ENCODE assay signal across 28 mouse cellular contexts in genomic region chr1:132209400-132209799, GRCm38 (mm10). TPM values are rescaled to one million over a fixed set of nuclear protein-coding genes. Genes with fewer than 3 reads are reported as not detected.
A peak's percentile ranks its signal among the peaks of the same experiment; 100 is the strongest.
DNase-seq lines count a peak whose midpoint lies in the region; ATAC-seq and TF ChIP-seq lines count a peak whose summit lies in the region.
"Had no signal": no experiment of that assay in that cellular context is flagged by ENCODE, and none has a peak within 500 bp of the region (broad histone marks: within the 10 kb centered on the region; RNA-seq: fewer than 3 reads in every experiment).

No protein-coding gene starts in this region.

- H3K9ac ChIP-seq in forebrain, embryonic 12.5 days, result no peak overlapping the region
- no peak overlapping the region for H3K9ac ChIP-seq in forebrain, embryonic 14.5 days (ENCODE audit: low read length)
- no peak overlapping the region for H3K9ac ChIP-seq in midbrain, postnatal 0 days (replicated peaks; ENCODE audit: low read length, poor library complexity, severe bottlenecking)
- H3K9ac ChIP-seq: liver, embryonic 13.5 days; lung, embryonic 15.5 days; neural tube, embryonic 12.5 days had no signal

- peaks cover 74% of the 10 kb centered on the region for H3K4me1 ChIP-seq in forebrain, embryonic 12.5 days
- peaks cover 30% of the 10 kb centered on the region for H3K4me1 ChIP-seq in forebrain, embryonic 14.5 days (ENCODE audit: control insufficient read depth, insufficient read depth, low read length)
- H3K4me1 ChIP-seq in midbrain, postnatal 0 days (ENCODE audit: insufficient read depth, low read length), result peaks cover 28% of the 10 kb centered on the region

- H3K27ac ChIP-seq in layer of hippocampus, adult 2 months, result peak overlapping the region; percentile 89; the same call in 1 of the 2 replicates
- peak overlapping the region; percentile 31; the same call in 1 of the 2 replicates for H3K27ac ChIP-seq in forebrain, embryonic 12.5 days
- peak overlapping the region; percentile 67 for H3K27ac ChIP-seq in forebrain, embryonic 14.5 days (ENCODE audit: low read depth, low read length)
- H3K27ac ChIP-seq in midbrain, postnatal 0 days (ENCODE audit: low read depth, low read length), result no peak overlapping the region
- H3K27ac ChIP-seq: gastrocnemius, adult 2 months; liver, embryonic 13.5 days; lung, embryonic 15.5 days; neural tube, embryonic 12.5 days had no signal

- 73% methylated on average over 10 of the region's 10 CpGs for whole genome bisulfite sequencing in forebrain, embryonic 12.5 days
- 62% methylated on average over 10 of the region's 10 CpGs for WGBS in forebrain, embryonic 14.5 days
- 62% methylated on average over 10 of the region's 10 CpGs for WGBS in midbrain, postnatal 0 days

- H3K27me3 ChIP-seq in forebrain, embryonic 12.5 days, result peaks cover 8% of the 10 kb centered on the region; the same call in 1 of the 2 replicates
- H3K27me3 ChIP-seq in forebrain, embryonic 14.5 days (replicated peaks; ENCODE audit: control insufficient read depth, insufficient read depth, low read length), result no peaks in the 10 kb centered on the region
- no peaks in the 10 kb centered on the region for H3K27me3 ChIP-seq in midbrain, postnatal 0 days (ENCODE audit: insufficient read depth, low read length)

- no peaks in the 10 kb centered on the region for H3K9me3 ChIP-seq in forebrain, embryonic 12.5 days
- H3K9me3 ChIP-seq in forebrain, embryonic 14.5 days (replicated peaks; ENCODE audit: control insufficient read depth, low read length), result no peaks in the 10 kb centered on the region
- H3K9me3 ChIP-seq in midbrain, postnatal 0 days (ENCODE audit: low read length), result no peaks in the 10 kb centered on the region
- H3K9me3 ChIP-seq: liver, embryonic 13.5 days; lung, embryonic 15.5 days; neural tube, embryonic 12.5 days had no signal

- ATAC-seq in forebrain, embryonic 12.5 days (ENCODE audit: low FRiP score), result no peak
- ATAC-seq in forebrain, embryonic 14.5 days, result no peak
- no peak for ATAC-seq in midbrain, postnatal 0 days (ENCODE audit: low FRiP score)
- ATAC-seq: inflammation-experienced regulatory T-cells, adult 6 months had no signal

- H3K4me3 ChIP-seq in layer of hippocampus, adult 2 months, result no peak overlapping the region
- H3K4me3 ChIP-seq in forebrain, embryonic 12.5 days (replicated peaks), result no peak overlapping the region
- H3K4me3 ChIP-seq in forebrain, embryonic 14.5 days (ENCODE audit: low read depth, low read length), result no peak overlapping the region
- no peak overlapping the region for H3K4me3 ChIP-seq in midbrain, postnatal 0 days (ENCODE audit: low read depth, low read length)
- H3K4me3 ChIP-seq: gastrocnemius, adult 2 months; liver, embryonic 13.5 days; lung, embryonic 15.5 days; neural tube, embryonic 12.5 days had no signal

- H3K36me3 ChIP-seq in forebrain, embryonic 12.5 days (replicated peaks), result no peaks in the 10 kb centered on the region
- H3K36me3 ChIP-seq in forebrain, embryonic 14.5 days (ENCODE audit: control insufficient read depth, insufficient read depth, low read length), result no peaks in the 10 kb centered on the region
- H3K36me3 ChIP-seq in midbrain, postnatal 0 days (ENCODE audit: insufficient read depth, low read length), result no peaks in the 10 kb centered on the region
- H3K36me3 ChIP-seq: liver, embryonic 13.5 days; lung, embryonic 15.5 days had no signal

- no peak overlapping the region for H3K4me2 ChIP-seq in forebrain, embryonic 12.5 days
- no peak overlapping the region for H3K4me2 ChIP-seq in forebrain, embryonic 14.5 days (ENCODE audit: low read length)
- H3K4me2 ChIP-seq in midbrain, postnatal 0 days (ENCODE audit: low read depth, low read length, poor library complexity, severe bottlenecking), result no peak overlapping the region
- H3K4me2 ChIP-seq: heart, embryonic 11.5 days; liver, embryonic 13.5 days; lung, embryonic 15.5 days; neural tube, embryonic 12.5 days had no signal

- no peak for DNase-seq in layer of hippocampus, adult 2 months (ENCODE audit: low spot score in 2 of 2)
- no peak for DNase-seq in layer of hippocampus, postnatal 10 days (ENCODE audit: low spot score in 2 of 2)
- DNase-seq in forebrain, embryonic 14.5 days (ENCODE audit: low spot score), result no peak
- peak; percentile 23 for DNase-seq in midbrain, postnatal 0 days (ENCODE audit: low spot score)
- no peak for DNase-seq in kidney, postnatal 14 days
- no peak for DNase-seq in heart, postnatal 36 days
- DNase-seq: adrenal gland, adult 8-10 months; cerebellum, adult 11 months; cerebellum, postnatal 10 days; embryo, embryonic 11 days; gastrocnemius, adult 2 months; heart, postnatal 10 days; kidney, adult 2 months; kidney, postnatal 36 days; layer of hippocampus, adult 9-11 months; liver, embryonic 13.5 days; right cerebral cortex, postnatal 14 days; spleen, adult 18-20 months; thymus, postnatal 25 days had no signal

- no peak for TF ChIP-seq CTCF in layer of hippocampus, adult 2 months (conservative IDR thresholded peaks at IDR 0.05)
- TF ChIP-seq CTCF in midbrain, postnatal 0 days (IDR thresholded peaks at IDR 0.05), result no peak

- intact Hi-C loops in heart, postnatal 36 days (cut with DNase I), result no loop called here

RNA-seq across cellular contexts. Expression of gene AC124108.1, which starts 18.1 kb away (rescaled TPM):
- under 1 TPM; 0.47 to 0.61 TPM for total RNA-seq in layer of hippocampus, adult 2 months (2021)
- 1 to 10 TPM; 1.7 TPM for total RNA-seq in layer of hippocampus, postnatal 10 days (2021)
- 5.0 and 5.7 TPM in 2 replicates for polyA plus RNA-seq in forebrain, embryonic 12.5 days (2016; fragmentation: Nextera tagmentation; extraction: Ambion mirVana)
- 2.2 and 2.9 TPM in 2 replicates for polyA plus RNA-seq in forebrain, embryonic 14.5 days (2014; fragmentation: Nextera tagmentation; extraction: Ambion mirVana)
- total RNA-seq in midbrain, postnatal 0 days (2014; rRNA removed), result 3.9 and 6.9 TPM in 2 replicates
- polyA plus RNA-seq in midbrain, postnatal 0 days (2015; fragmentation: Nextera tagmentation; extraction: Ambion mirVana), result 0.50 and 0.54 TPM in 2 replicates
- not detected for total RNA-seq in heart, postnatal 36 days (2021)
- total RNA-seq: gastrocnemius, adult 2 months; granulocyte monocyte progenitor cell, adult 5-6 weeks; heart, postnatal 10 days; monocyte, adult 5-6 weeks had no signal
- polyA plus RNA-seq: inflammation-experienced regulatory T-cells, adult 6 months; kidney, adult 2 months; liver, embryonic 13.5 days had no signal

RNA-seq across cellular contexts. Expression of gene Lemd1, which starts 18.2 kb away (rescaled TPM):
- total RNA-seq in layer of hippocampus, adult 2 months (2021), result under 1 TPM; 0.64 to 0.88 TPM
- total RNA-seq in layer of hippocampus, postnatal 10 days (2021), result 1 to 10 TPM; 4.9 TPM
- 12.3 and 14.7 TPM in 2 replicates for polyA plus RNA-seq in forebrain, embryonic 12.5 days (2016; fragmentation: Nextera tagmentation; extraction: Ambion mirVana)
- polyA plus RNA-seq in forebrain, embryonic 14.5 days (2014; fragmentation: Nextera tagmentation; extraction: Ambion mirVana), result 15.5 and 18.7 TPM in 2 replicates
- 9.3 and 12.6 TPM in 2 replicates for total RNA-seq in midbrain, postnatal 0 days (2014; rRNA removed)
- 11.3 and 12.6 TPM in 2 replicates for polyA plus RNA-seq in midbrain, postnatal 0 days (2015; fragmentation: Nextera tagmentation; extraction: Ambion mirVana)
- total RNA-seq in heart, postnatal 36 days (2021), result not detected
- total RNA-seq: gastrocnemius, adult 2 months; granulocyte monocyte progenitor cell, adult 5-6 weeks; heart, postnatal 10 days; monocyte, adult 5-6 weeks had no signal
- polyA plus RNA-seq: heart, embryonic 11.5 days; inflammation-experienced regulatory T-cells, adult 6 months; kidney, adult 2 months; liver, embryonic 13.5 days had no signal

RNA-seq across cellular contexts. Expression of gene Gm10188, which starts 20.2 kb away (rescaled TPM):
- not detected for total RNA-seq in layer of hippocampus, adult 2 months (2021)
- total RNA-seq in layer of hippocampus, postnatal 10 days (2021), result not detected
- 0.38 and 0.59 TPM in 2 replicates for polyA plus RNA-seq in forebrain, embryonic 12.5 days (2016; fragmentation: Nextera tagmentation; extraction: Ambion mirVana)
- not detected in 2 replicates for polyA plus RNA-seq in forebrain, embryonic 14.5 days (2014; fragmentation: Nextera tagmentation; extraction: Ambion mirVana)
- not detected in 2 replicates for total RNA-seq in midbrain, postnatal 0 days (2014; rRNA removed)
- 0.22 TPM in 1 of 2 replicates, not detected in the other for polyA plus RNA-seq in midbrain, postnatal 0 days (2015; fragmentation: Nextera tagmentation; extraction: Ambion mirVana)
- total RNA-seq in heart, postnatal 36 days (2021), result not detected
- total RNA-seq: adrenal gland, adult 8-10 months; gastrocnemius, adult 2 months; granulocyte monocyte progenitor cell, adult 5-6 weeks; heart, postnatal 10 days; left cerebral cortex, adult 8-10 months; monocyte, adult 5-6 weeks had no signal
- polyA plus RNA-seq: heart, embryonic 11.5 days; inflammation-experienced regulatory T-cells, adult 6 months; kidney, adult 2 months; limb, embryonic 11.5 days; liver, embryonic 13.5 days; lung, embryonic 15.5 days had no signal
